12 mouse cellular contexts compared by ENCODE assay signal in the genomic region with DNA sequence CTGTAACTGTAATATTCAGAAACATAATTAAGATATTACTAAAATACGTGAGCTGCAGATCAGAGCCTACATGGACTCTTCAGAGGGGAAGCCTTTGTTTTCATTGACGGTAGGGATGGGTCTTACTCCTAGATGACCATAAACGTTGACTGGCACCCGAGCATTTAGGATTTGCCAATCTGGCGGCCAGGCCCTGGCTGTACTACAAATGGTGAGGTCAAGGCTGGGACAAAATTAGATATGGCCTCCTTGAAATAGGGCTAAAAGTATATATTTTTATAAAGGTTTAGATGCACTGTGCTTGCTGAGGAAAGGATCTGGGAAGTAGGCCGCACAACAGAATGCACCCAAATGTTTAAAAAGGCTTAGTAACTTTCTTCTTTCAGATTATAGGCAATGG. TPM values are rescaled to one million over a fixed set of nuclear protein-coding genes. Genes with fewer than 3 reads are reported as not detected.
DNase-seq lines count a peak whose midpoint lies in the region; ATAC-seq and TF ChIP-seq lines count a peak whose summit lies in the region.
"Had no signal": no experiment of that assay in that cellular context is flagged by ENCODE, and none has a peak within 500 bp of the region (broad histone marks: within the 10 kb centered on the region; RNA-seq: fewer than 3 reads in every experiment).

No protein-coding gene starts in this region.

- peak overlapping the region; percentile 56; the same call in 1 of the 2 replicates for H3K27ac ChIP-seq in forebrain, embryonic 14.5 days (ENCODE audit: low read depth, low read length)
- H3K27ac ChIP-seq in forebrain, embryonic 10.5 days = no peak overlapping the region
- peak overlapping the region; percentile 98 for H3K27ac ChIP-seq in layer of hippocampus, adult 2 months

- no peak for ATAC-seq in forebrain, embryonic 14.5 days

- H3K4me2 ChIP-seq in forebrain, embryonic 14.5 days (ENCODE audit: low read length) = peak overlapping the region; percentile 41
- H3K4me2 ChIP-seq: heart, embryonic 11.5 days; liver, embryonic 11.5 days had no signal

- no peak for DNase-seq in forebrain, embryonic 14.5 days (ENCODE audit: low spot score)
- DNase-seq in forebrain, embryonic 10.5 days (ENCODE audit: extremely low spot score, low spot score) = no peak
- no peak for DNase-seq in layer of hippocampus, adult 2 months (ENCODE audit: low spot score in 2 of 2)
- DNase-seq in layer of hippocampus, postnatal 25 days (ENCODE audit: extremely low spot score in 1 of 2, low spot score in 1 of 2) = no peak
- peak; percentile 63 for DNase-seq in cerebellum, adult 8-10 months
- peak; percentile 66 to 70 for DNase-seq in cerebellum, postnatal 36 days
- no peak for DNase-seq in ovary, postnatal 10 days (ENCODE audit: low spot score)
- DNase-seq: embryo, embryonic 11 days; right cerebral cortex, postnatal 4 days had no signal

- H3K36me3 ChIP-seq in forebrain, embryonic 14.5 days (ENCODE audit: control insufficient read depth, insufficient read depth, low read length) = peaks cover 24% of the 10 kb centered on the region
- peaks cover 33% of the 10 kb centered on the region for H3K36me3 ChIP-seq in forebrain, embryonic 10.5 days (replicated peaks)

- H3K9me3 ChIP-seq in forebrain, embryonic 14.5 days (replicated peaks; ENCODE audit: control insufficient read depth, low read length) = no peaks in the 10 kb centered on the region
- peaks cover 11% of the 10 kb centered on the region for H3K9me3 ChIP-seq in forebrain, embryonic 10.5 days

- TF ChIP-seq CTCF in layer of hippocampus, adult 2 months (conservative IDR thresholded peaks at IDR 0.05) = no peak

- no peaks in the 10 kb centered on the region for H3K27me3 ChIP-seq in forebrain, embryonic 14.5 days (replicated peaks; ENCODE audit: control insufficient read depth, insufficient read depth, low read length)
- H3K27me3 ChIP-seq in forebrain, embryonic 10.5 days (ENCODE audit: poor library complexity, severe bottlenecking) = peaks cover 98% of the 10 kb centered on the region

- 81% methylated on average over 6 of the region's 6 CpGs for WGBS in forebrain, embryonic 14.5 days
- 92% methylated on average over 6 of the region's 6 CpGs for WGBS in forebrain, embryonic 10.5 days

- H3K4me1 ChIP-seq in forebrain, embryonic 14.5 days (ENCODE audit: control insufficient read depth, insufficient read depth, low read length) = peaks cover 16% of the 10 kb centered on the region
- peaks cover 21% of the 10 kb centered on the region for H3K4me1 ChIP-seq in forebrain, embryonic 10.5 days

- peak overlapping the region; percentile 46 for H3K9ac ChIP-seq in forebrain, embryonic 14.5 days (ENCODE audit: low read length)

- H3K4me3 ChIP-seq in forebrain, embryonic 14.5 days (ENCODE audit: low read depth, low read length) = no peak overlapping the region
- H3K4me3 ChIP-seq in forebrain, embryonic 10.5 days = no peak overlapping the region
- H3K4me3 ChIP-seq in layer of hippocampus, adult 2 months = peak overlapping the region; percentile 77
- H3K4me3 ChIP-seq: megakaryocyte, embryonic 14.5 days had no signal

RNA-seq across cellular contexts. Expression of gene E130114P18Rik, which starts 4.6 kb away (rescaled TPM):
- polyA plus RNA-seq in forebrain, embryonic 14.5 days (2014; fragmentation: Nextera tagmentation; extraction: Ambion mirVana) = 48.7 and 62.9 TPM in 2 replicates
- 14.3 and 21.3 TPM in 2 replicates for polyA plus RNA-seq in forebrain, embryonic 10.5 days (2016; fragmentation: Nextera tagmentation; extraction: Ambion mirVana)
- total RNA-seq in layer of hippocampus, adult 2 months (2021) = 1 to 10 TPM; 7.1 to 7.9 TPM
- total RNA-seq in layer of hippocampus, postnatal 25 days (2021) = 1 to 10 TPM; 7.9 to 9.2 TPM

RNA-seq across cellular contexts. Expression of gene Nfia, which starts 10.0 kb away (rescaled TPM):
- polyA plus RNA-seq in forebrain, embryonic 14.5 days (2014; fragmentation: Nextera tagmentation; extraction: Ambion mirVana) = 71.5 and 85.9 TPM in 2 replicates
- polyA plus RNA-seq in forebrain, embryonic 10.5 days (2016; fragmentation: Nextera tagmentation; extraction: Ambion mirVana) = 10.9 and 17.6 TPM in 2 replicates
- total RNA-seq in layer of hippocampus, adult 2 months (2021) = 100 to 1,000 TPM; 113 to 115 TPM
- total RNA-seq in layer of hippocampus, postnatal 25 days (2021) = 100 to 1,000 TPM; 104 to 117 TPM

Comparison
In these comparisons a context has a peak if more than half of its experiments do, and no peak if none do; other contexts are left out.
1. DNase-seq: peak in cerebellum, adult 8-10 months (single experiment) and cerebellum, postnatal 36 days (2 of 2); none in forebrain, embryonic 14.5 days (single experiment), forebrain, embryonic 10.5 days (single experiment), layer of hippocampus, adult 2 months (0 of 2), layer of hippocampus, postnatal 25 days (0 of 2) and ovary, postnatal 10 days (single experiment).